Mouse (Mus musculus): ENCODE results near the gene Me3.
"Not testable (repeated sequence)": the region's sequence is repeated elsewhere in the genome, so short reads cannot be mapped to it uniquely, and the experiment has no call there.

Me3 gene

DNA sequence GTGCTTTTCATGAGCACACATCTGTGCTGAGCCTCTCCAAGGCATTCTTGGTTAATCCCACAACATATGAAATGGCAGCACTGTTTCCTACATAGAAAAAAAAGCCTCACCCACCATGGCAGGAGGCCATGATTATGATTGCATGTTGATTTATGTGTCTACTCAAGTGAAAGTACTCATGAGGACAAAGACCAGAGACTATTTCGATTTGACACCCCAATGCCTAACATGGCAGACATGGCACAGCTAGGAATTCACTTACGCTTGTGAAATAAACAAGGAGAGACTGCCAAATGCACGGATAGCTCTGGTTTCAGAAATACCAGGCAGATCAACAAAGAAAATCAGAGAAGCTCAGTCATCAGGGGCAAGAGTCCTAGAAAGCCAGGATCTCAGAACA lies 96.2 kb downstream of the Me3 start:
- no peak for DNase-seq (ENCODE audit: low spot score in 2 of 2)

DNA sequence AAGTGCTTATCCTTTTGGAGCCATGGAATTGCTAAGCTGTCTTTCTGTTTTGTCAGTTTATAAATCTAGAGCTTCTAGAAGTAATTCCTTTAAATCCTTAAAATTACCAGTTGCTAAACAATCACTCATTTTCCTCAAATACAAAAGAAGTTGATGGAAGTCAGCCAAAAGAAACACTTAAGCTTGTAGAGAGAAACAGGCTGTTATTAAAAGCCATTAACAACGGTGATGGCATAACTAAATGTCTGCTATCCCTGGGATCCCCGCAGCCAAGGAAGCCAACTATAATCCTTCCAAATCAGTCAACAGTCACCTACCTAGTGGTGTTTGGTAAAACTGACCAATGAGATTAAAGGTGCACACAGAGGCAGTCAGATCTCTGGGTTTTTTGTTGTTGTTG lies 98.3 kb downstream of the Me3 start:
- DNase-seq (ENCODE audit: low spot score in 2 of 2): no peak

GRCm38 (mm10) chr7:89731115-89731514 lies 98.9 kb downstream of the Me3 start:
- not testable (repeated sequence) for DNase-seq (ENCODE audit: low spot score in 2 of 2)

DNA sequence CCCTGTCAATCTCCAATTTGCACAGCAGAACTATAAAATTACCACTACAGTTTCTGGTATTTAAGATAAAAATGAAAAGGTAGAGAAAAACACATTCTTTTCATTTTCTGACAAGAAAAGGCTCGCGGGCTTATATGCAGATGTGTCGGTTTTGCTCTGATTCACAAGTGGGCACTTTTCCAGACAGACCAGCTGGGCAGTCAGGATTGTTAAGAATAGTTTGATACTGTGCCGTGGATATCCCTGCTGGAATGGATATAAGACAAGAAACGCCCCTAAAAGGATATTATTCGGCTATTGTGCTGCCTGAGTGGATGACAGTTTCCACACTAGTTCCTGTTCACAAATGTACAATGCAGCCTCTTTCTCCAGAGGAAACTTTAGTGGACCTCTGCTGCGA lies 116.2 kb downstream of the Me3 start:
- DNase-seq (ENCODE audit: low spot score in 2 of 2): no peak

- DNase-seq (ENCODE audit: low spot score in 2 of 2): no peak
Measured at GRCm38 (mm10) chr7:89749183-89749582, 117.0 kb downstream of the Me3 start.

GRCm38 (mm10) chr7:89766678-89767508 lies 134.7 kb downstream of the Me3 start:
- DNase-seq (ENCODE audit: low spot score in 2 of 2): no peak

- no peak for DNase-seq (ENCODE audit: low spot score in 2 of 2)
Measured at GRCm38 (mm10) chr7:89769106-89769896, 137.1 kb downstream of the Me3 start.

DNA sequence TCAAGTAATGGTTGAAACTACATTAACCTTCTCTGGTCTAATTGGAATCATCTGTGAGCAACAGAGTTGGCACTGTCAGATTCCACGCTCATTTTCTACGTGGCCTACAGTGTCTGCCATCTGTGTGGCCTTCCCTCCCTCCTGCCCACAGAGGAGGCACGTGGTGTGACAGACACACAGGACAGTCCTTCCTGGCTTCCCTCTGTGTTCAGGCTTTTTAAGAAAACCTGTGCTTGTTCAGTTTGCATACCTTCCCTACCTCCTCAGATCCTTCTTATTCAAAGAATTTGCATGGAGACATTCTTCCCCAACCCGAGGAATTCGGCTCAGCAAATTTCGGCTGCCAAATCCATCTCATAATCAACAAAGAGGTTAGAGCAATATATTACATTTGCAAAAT lies 137.8 kb downstream of the Me3 start:
- no peak for DNase-seq (ENCODE audit: low spot score in 2 of 2)

- no peak for DNase-seq (ENCODE audit: low spot score in 2 of 2)
Measured at GRCm38 (mm10) chr7:89772906-89773305, 140.7 kb downstream of the Me3 start.

GRCm38 (mm10) chr7:89773352-89773921 lies 141.2 kb downstream of the Me3 start:
- DNase-seq (ENCODE audit: low spot score in 2 of 2): no peak

GRCm38 (mm10) chr7:89773926-89774325 lies 141.7 kb downstream of the Me3 start:
- DNase-seq (ENCODE audit: low spot score in 2 of 2): no peak

DNA sequence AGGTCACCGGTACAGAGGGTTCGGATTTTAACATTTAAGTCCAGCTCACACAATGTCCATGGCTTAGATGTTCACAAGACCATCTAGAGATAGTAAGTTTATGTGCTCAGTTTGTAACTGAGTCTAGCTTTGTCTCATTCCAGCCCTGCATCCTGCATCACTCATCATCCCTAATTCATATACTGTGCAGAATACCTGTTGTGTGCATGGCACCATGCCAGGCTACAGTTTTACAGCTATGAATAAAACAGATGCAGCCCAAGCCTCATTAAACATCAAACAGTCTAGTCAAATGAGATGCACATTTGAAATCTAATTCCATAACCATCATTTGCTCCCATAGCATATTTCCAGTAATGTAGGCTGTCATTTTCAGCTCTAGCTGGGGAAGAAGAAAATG lies 143.7 kb downstream of the Me3 start:
- no peak for DNase-seq (ENCODE audit: low spot score in 2 of 2)

- DNase-seq (ENCODE audit: low spot score in 2 of 2): no peak
Measured at GRCm38 (mm10) chr7:89781391-89781790, 149.2 kb downstream of the Me3 start.

DNA sequence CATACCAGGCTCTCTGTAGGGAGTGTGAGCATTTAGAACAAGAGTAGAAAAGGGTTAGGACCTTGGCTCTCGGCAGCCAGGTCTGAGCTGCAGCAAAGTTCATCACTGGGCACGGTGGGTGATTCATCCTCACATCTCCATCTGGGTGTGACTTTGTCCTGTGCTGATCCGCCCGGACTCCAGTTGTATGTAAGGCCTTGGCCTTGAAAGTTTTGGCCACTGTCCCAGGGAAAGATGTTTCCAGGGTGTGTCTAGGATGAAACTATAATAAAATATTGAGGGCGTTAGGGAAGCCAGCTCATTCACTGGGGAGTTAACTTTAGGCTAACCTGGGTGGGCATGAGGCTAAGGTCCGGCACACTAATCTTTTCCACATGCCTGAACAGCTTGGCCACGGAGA lies 155.5 kb downstream of the Me3 start:
- no peak for DNase-seq (ENCODE audit: low spot score in 2 of 2)

GRCm38 (mm10) chr7:89792576-89792975 lies 160.4 kb downstream of the Me3 start:
- DNase-seq (ENCODE audit: low spot score in 2 of 2): no peak

DNA sequence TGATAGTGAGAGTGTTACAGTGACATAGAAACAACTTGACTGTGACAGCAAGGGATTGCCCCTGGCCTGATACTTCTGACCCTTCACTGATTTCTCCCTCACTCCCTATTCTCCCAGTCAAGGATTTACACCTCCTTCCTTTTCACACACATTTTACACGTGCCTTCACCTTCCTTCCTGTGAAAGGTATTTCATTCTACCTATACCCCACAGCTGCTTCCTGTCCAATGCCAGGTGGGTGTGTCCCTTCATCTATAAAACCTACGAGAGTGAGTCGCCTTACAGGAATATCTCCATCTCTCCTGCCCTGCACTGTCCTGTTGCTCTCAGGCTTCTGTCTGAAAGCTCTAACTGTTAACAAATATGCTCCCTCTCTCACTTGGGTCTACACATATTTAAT lies 163.2 kb downstream of the Me3 start:
- DNase-seq (ENCODE audit: low spot score in 2 of 2): no peak

- DNase-seq (ENCODE audit: low spot score in 2 of 2): no peak
Measured at GRCm38 (mm10) chr7:89796351-89796801, 164.2 kb downstream of the Me3 start.

DNA sequence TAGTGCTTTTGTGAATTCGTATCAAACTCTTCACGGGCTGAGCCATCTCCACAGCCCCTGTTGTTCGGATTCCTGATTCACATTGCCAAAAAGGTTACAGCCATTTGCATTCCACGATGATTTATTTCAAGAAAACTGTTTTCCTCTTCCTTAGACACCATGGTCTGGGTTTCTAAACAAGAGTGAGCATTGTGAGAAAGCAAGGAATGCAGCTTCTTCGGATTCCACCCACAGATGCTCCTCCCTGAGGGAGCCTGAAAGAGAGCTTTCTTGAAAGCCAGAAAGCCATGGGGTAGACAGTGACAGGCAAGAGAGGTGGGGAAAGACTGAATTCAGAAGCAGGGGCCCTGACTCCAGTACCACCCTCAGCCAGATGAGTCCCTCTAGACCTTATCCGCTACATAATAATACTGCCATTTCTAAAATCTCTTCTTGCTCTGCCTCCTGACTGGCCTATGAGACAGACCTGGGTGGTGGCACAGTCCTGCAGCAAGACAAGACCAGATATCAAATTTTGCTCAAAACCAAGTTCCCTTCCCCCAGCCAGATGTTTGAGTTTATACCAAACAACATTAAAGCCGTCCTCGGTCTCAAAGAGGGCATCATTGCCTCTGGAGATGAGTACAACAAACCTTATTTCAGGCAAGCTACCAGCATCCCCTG lies 166.3 kb downstream of the Me3 start:
- DNase-seq (ENCODE audit: low spot score in 2 of 2): no peak

- no peak for DNase-seq (ENCODE audit: low spot score in 2 of 2)
Measured at GRCm38 (mm10) chr7:89802447-89802846, 170.3 kb downstream of the Me3 start.

DNA sequence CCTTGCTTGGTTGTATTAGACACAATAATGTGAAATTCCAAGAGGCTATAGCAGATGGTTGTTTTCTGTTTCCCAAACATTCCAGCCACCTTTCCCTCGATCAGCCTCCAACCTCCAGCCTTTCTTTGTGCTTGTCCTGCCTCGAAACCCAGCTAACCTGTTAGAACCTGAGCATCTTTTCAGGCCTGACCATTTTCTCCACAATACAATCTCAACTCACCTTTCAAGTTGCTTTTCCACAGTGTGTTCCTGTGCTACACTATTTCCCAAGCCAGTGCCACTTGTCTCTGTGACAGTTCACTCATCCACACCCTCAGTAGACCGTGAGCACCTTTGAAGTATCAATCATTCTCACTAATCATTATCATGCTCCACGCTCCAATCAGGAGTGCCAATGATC lies 171.8 kb downstream of the Me3 start:
- no peak for DNase-seq (ENCODE audit: low spot score in 2 of 2)

DNA sequence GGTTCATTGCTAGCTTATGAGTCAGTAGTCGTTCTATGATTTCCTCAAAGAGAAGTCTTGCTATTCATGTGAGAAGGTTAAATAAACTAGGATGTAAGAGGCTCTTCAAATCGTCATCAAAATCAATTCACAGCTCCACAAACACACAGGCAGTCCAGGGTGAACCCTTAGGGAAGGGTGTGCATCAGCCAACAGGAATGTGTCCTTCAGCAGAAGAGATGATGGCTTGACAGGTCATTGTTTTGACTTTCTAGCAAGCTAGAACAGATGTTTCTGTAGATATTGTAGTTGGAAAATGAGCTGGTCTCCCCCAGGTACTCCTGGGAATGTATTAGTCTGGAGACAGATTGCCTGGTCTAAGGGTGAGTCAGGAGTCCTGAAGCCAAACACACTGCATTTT lies 177.2 kb downstream of the Me3 start:
- no peak for DNase-seq (ENCODE audit: low spot score in 2 of 2)

GRCm38 (mm10) chr7:89828436-89829065 lies 196.4 kb downstream of the Me3 start:
- no peak for DNase-seq (ENCODE audit: low spot score in 2 of 2)

Measured in natural killer cell, adult 2 months (primary cell).